8 mouse cellular contexts compared by ENCODE assay signal in the genomic region with DNA sequence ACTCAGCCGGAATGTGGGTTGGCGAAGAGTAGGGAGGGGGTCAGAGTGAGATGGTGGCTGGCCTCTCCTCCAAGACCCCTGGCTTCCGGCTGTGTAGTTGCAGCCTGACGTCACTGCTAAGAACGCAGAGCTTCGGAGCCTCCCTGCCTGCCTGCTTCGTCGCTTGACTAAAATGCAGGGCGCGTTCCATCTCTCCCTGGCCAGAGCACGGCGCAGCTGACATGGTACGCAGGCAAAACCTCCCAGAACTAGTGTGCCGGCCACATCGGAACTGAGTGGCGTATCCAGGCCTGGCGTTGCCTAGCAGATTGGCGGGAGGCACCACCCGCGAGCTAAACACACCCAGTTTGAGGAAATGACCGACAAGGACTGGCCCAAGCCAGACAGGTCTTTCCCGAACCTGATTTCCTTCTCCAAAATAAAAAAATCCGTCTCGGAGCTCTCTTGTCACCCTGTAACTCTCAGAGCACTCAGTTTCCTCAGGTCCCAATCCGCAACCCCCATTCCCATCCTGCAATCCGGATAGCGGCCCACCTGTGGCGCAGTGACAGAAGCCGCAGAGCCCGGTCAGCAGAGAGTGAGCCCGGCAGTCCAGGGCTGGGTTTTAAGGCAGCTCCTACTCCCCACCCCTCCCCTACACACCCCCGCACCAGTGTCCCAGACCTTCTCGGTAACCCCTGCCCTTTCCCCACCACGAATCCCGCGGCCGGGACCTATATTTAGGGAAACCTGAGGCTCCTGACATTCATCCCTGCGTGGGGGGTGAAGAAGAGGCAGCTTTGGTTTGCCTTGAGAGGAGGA. TPM values are rescaled to one million over a fixed set of nuclear protein-coding genes. Genes with fewer than 3 reads are reported as not detected.
DNase-seq lines count a peak whose midpoint lies in the region; ATAC-seq and TF ChIP-seq lines count a peak whose summit lies in the region.

No protein-coding gene starts in this region.

- ATAC-seq in kidney, embryonic 14.5 days (ENCODE audit: low FRiP score, low TSS enrichment) = peak; percentile 92
- peak; percentile 45 for ATAC-seq in cerebellum, adult (ENCODE audit: insufficient number of reproducible peaks, low FRiP score, low TSS enrichment)
- peak; percentile 89 for ATAC-seq in forebrain, embryonic 16.5 days
- peak; percentile 91 for ATAC-seq in midbrain, embryonic 12.5 days (ENCODE audit: low FRiP score, low read depth)

- WGBS in kidney, embryonic 14.5 days = 1% methylated on average over 36 of the region's 38 CpGs
- 1% methylated on average over 38 of the region's 38 CpGs for WGBS in forebrain, embryonic 16.5 days
- WGBS in midbrain, embryonic 12.5 days = 1% methylated on average over 36 of the region's 38 CpGs

- H3K27me3 ChIP-seq in kidney, embryonic 14.5 days (ENCODE audit: control insufficient read depth, insufficient read depth, low read length) = no peaks in the 10 kb centered on the region
- no peaks in the 10 kb centered on the region for H3K27me3 ChIP-seq in CH12.LX (replicated peaks)
- H3K27me3 ChIP-seq in forebrain, embryonic 16.5 days (replicated peaks; ENCODE audit: control insufficient read depth, insufficient read depth, low read length) = no peaks in the 10 kb centered on the region
- no peaks in the 10 kb centered on the region for H3K27me3 ChIP-seq in midbrain, embryonic 12.5 days

- no peak for TF ChIP-seq CTCF in CH12.LX (conservative IDR thresholded peaks at IDR 0.05 in 1 of 2, IDR thresholded peaks at IDR 0.05 in 1 of 2; ENCODE audit: low read depth in 2 of 2, low read length in 2 of 2)

- dilution Hi-C loops in CH12.LX (cut with MboI; ENCODE audit: extremely low pct_ligation_motif_present, extremely low pct_unique_long_range_greater_than_20kb, low sequenced_read_pairs) = no loop called here

- H3K4me2 ChIP-seq in kidney, embryonic 14.5 days (replicated peaks; ENCODE audit: low read depth, low read length) = peak overlapping the region; percentile 73
- peak overlapping the region; percentile 72 for H3K4me2 ChIP-seq in CH12.LX (ENCODE audit: insufficient read depth, low read depth, poor library complexity, severe bottlenecking)
- H3K4me2 ChIP-seq in forebrain, embryonic 16.5 days (ENCODE audit: low read length) = peak overlapping the region; percentile 94
- H3K4me2 ChIP-seq in midbrain, embryonic 12.5 days (replicated peaks) = peak overlapping the region; percentile 81

- peaks cover 26% of the 10 kb centered on the region for H3K79me2 ChIP-seq in CH12.LX (replicated peaks; ENCODE audit: control insufficient read depth, extremely low read depth, insufficient read depth, poor library complexity, severe bottlenecking)

- H3K4me3 ChIP-seq in kidney, embryonic 14.5 days (ENCODE audit: low read length) = peak overlapping the region; percentile 92
- H3K4me3 ChIP-seq in CH12.LX (replicated peaks in 1 of 3; ENCODE audit: low read depth in 2 of 3, low read length in 2 of 3, poor library complexity in 1 of 3) = peak overlapping the region; percentile 73 to 95 (median 77)
- peak overlapping the region; percentile 64 for H3K4me3 ChIP-seq in forebrain, embryonic 16.5 days (replicated peaks; ENCODE audit: low read length)
- H3K4me3 ChIP-seq in midbrain, embryonic 12.5 days = peak overlapping the region; percentile 67

- in situ Hi-C loops in CH12.LX (cut with MboI; ENCODE audit: low pct_ligation_motif_present, low pct_unique_long_range_greater_than_20kb, low sequenced_read_pairs) = no loop called here

- TF ChIP-seq RAD21 in CH12.LX (IDR thresholded peaks at IDR 0.05; ENCODE audit: low read depth, low read length) = no peak

- H3K27ac ChIP-seq in kidney, embryonic 14.5 days (ENCODE audit: low read depth, low read length) = peak overlapping the region; percentile 94
- H3K27ac ChIP-seq in CH12.LX (ENCODE audit: insufficient read depth, low read depth) = peak overlapping the region; percentile 92
- peak overlapping the region; percentile 96 for H3K27ac ChIP-seq in forebrain, embryonic 16.5 days (ENCODE audit: low read length)
- H3K27ac ChIP-seq in midbrain, embryonic 12.5 days (replicated peaks) = peak overlapping the region; percentile 94

- DNase-seq in kidney, postnatal 14 days = no peak
- no peak for DNase-seq in CH12.LX (ENCODE audit: extremely low read depth)
- peak; percentile 60 for DNase-seq in hindlimb bud, embryonic 11.5 days (ENCODE audit: extremely low spot score, low read depth, low spot score)
- DNase-seq in yolk sac, embryonic 10.5 days (ENCODE audit: low spot score) = no peak

- TF ChIP-seq POLR2A in CH12.LX (IDR thresholded peaks at IDR 0.05; ENCODE audit: low read depth, low read length) = no peak; the same call in none of the 2 replicates

- H3K9ac ChIP-seq in kidney, embryonic 14.5 days (ENCODE audit: low read depth, low read length) = peak overlapping the region; percentile 75
- H3K9ac ChIP-seq in CH12.LX (ENCODE audit: insufficient read depth, low read depth) = peak overlapping the region; percentile 90
- H3K9ac ChIP-seq in forebrain, embryonic 16.5 days (replicated peaks; ENCODE audit: low read depth, low read length) = peak overlapping the region; percentile 79
- peak overlapping the region; percentile 79 for H3K9ac ChIP-seq in midbrain, embryonic 12.5 days (replicated peaks)

- H3K36me3 ChIP-seq in kidney, embryonic 14.5 days (ENCODE audit: control insufficient read depth, insufficient read depth, low read length) = peaks cover 41% of the 10 kb centered on the region
- peaks cover 28 to 36% of the 10 kb centered on the region in 2 experiments for H3K36me3 ChIP-seq in CH12.LX (replicated peaks in 1 of 2; ENCODE audit: control insufficient read depth in 1 of 2, insufficient read depth in 1 of 2, low read length in 1 of 2)
- peaks cover 9% of the 10 kb centered on the region for H3K36me3 ChIP-seq in forebrain, embryonic 16.5 days (ENCODE audit: control insufficient read depth, insufficient read depth)
- peaks cover 44% of the 10 kb centered on the region for H3K36me3 ChIP-seq in midbrain, embryonic 12.5 days

- H3K9me3 ChIP-seq in kidney, embryonic 14.5 days (ENCODE audit: control insufficient read depth, low read length) = no peaks in the 10 kb centered on the region
- H3K9me3 ChIP-seq in CH12.LX (replicated peaks; ENCODE audit: low read length) = no peaks in the 10 kb centered on the region
- H3K9me3 ChIP-seq in forebrain, embryonic 16.5 days (ENCODE audit: control insufficient read depth, low read length) = no peaks in the 10 kb centered on the region
- no peaks in the 10 kb centered on the region for H3K9me3 ChIP-seq in midbrain, embryonic 12.5 days

- TF ChIP-seq EP300 in CH12.LX (IDR thresholded peaks at IDR 0.05; ENCODE audit: low read length) = no peak

- peaks cover 17% of the 10 kb centered on the region for H3K4me1 ChIP-seq in kidney, embryonic 14.5 days (ENCODE audit: control insufficient read depth, insufficient read depth, low read length)
- peaks cover 6 to 36% of the 10 kb centered on the region in 2 experiments; a peak in 3 of 4 replicates for H3K4me1 ChIP-seq in CH12.LX (ENCODE audit: control insufficient read depth in 1 of 2, insufficient read depth in 2 of 2)
- H3K4me1 ChIP-seq in forebrain, embryonic 16.5 days (replicated peaks; ENCODE audit: control insufficient read depth, insufficient read depth, low read length) = peaks cover 22% of the 10 kb centered on the region
- peaks cover 38% of the 10 kb centered on the region for H3K4me1 ChIP-seq in midbrain, embryonic 12.5 days

TF ChIP-seq in CH12.LX, 34 proteins besides CTCF, POLR2A, EP300 and RAD21 (continues in another document):
- no peak for TF ChIP-seq PAX5 (IDR thresholded peaks at IDR 0.05; ENCODE audit: low read length)
- TF ChIP-seq HCFC1 (IDR thresholded peaks at IDR 0.05; ENCODE audit: low read depth, low read length) = peak; percentile 20
- TF ChIP-seq ETS1 (conservative IDR thresholded peaks at IDR 0.05; ENCODE audit: low read depth, low read length) = peak; percentile 53

RNA-seq across cellular contexts. Expression of gene Fam57b, which starts 2.2 kb away (rescaled TPM):
- polyA plus RNA-seq in kidney, embryonic 14.5 days (2014; fragmentation: Nextera tagmentation; extraction: Ambion mirVana) = 0.15 TPM in 1 of 2 replicates, not detected in the other
- total RNA-seq in CH12.LX (2012; rRNA removed) (0.30 TPM in 1 of 2 replicates, not detected in the other), CH12.LX (2014; rRNA removed) (not detected in 2 replicates)
- polyA plus RNA-seq in CH12.LX (2012; ENCODE audit: insufficient read length, low read depth) = not detected in 2 replicates
- 32.8 and 40.4 TPM in 2 replicates for polyA plus RNA-seq in forebrain, embryonic 16.5 days (2015; fragmentation: Nextera tagmentation; extraction: Ambion mirVana)
- 19.3 and 20.0 TPM in 2 replicates for polyA plus RNA-seq in midbrain, embryonic 12.5 days (2016; fragmentation: Nextera tagmentation; extraction: Ambion mirVana)

RNA-seq across cellular contexts. Expression of gene Ppp4c, which starts 7.4 kb away (rescaled TPM):
- 294 and 371 TPM in 2 replicates for polyA plus RNA-seq in kidney, embryonic 14.5 days (2014; fragmentation: Nextera tagmentation; extraction: Ambion mirVana)
- total RNA-seq in CH12.LX (2012; rRNA removed) = 201 and 213 TPM in 2 replicates
- 175 and 195 TPM in 2 replicates for total RNA-seq in CH12.LX (2014; rRNA removed)
- polyA plus RNA-seq in CH12.LX (2012; ENCODE audit: insufficient read length, low read depth) = 161 and 168 TPM in 2 replicates
- polyA plus RNA-seq in forebrain, embryonic 16.5 days (2015; fragmentation: Nextera tagmentation; extraction: Ambion mirVana) = 196 and 202 TPM in 2 replicates
- 315 and 323 TPM in 2 replicates for polyA plus RNA-seq in midbrain, embryonic 12.5 days (2016; fragmentation: Nextera tagmentation; extraction: Ambion mirVana)

RNA-seq across cellular contexts. Expression of gene Tbx6, which starts 18.4 kb away (rescaled TPM):
- 0.24 and 0.36 TPM in 2 replicates for polyA plus RNA-seq in kidney, embryonic 14.5 days (2014; fragmentation: Nextera tagmentation; extraction: Ambion mirVana)
- 15.2 and 15.8 TPM in 2 replicates for total RNA-seq in CH12.LX (2012; rRNA removed)
- 12.3 and 12.8 TPM in 2 replicates for total RNA-seq in CH12.LX (2014; rRNA removed)
- polyA plus RNA-seq in CH12.LX (2012; ENCODE audit: insufficient read length, low read depth) = 29.2 and 31.5 TPM in 2 replicates
- polyA plus RNA-seq in forebrain, embryonic 16.5 days (2015; fragmentation: Nextera tagmentation; extraction: Ambion mirVana) = 0.73 and 0.86 TPM in 2 replicates
- polyA plus RNA-seq in midbrain, embryonic 12.5 days (2016; fragmentation: Nextera tagmentation; extraction: Ambion mirVana) = 0.64 and 0.65 TPM in 2 replicates

RNA-seq across cellular contexts. Expression of gene Ypel3, which starts 22.9 kb away (rescaled TPM):
- polyA plus RNA-seq in kidney, embryonic 14.5 days (2014; fragmentation: Nextera tagmentation; extraction: Ambion mirVana) = 87.5 and 94.5 TPM in 2 replicates
- total RNA-seq in CH12.LX (2012; rRNA removed) (13.9 and 38.9 TPM in 2 replicates), CH12.LX (2014; rRNA removed) (26.0 and 33.9 TPM in 2 replicates)
- polyA plus RNA-seq in CH12.LX (2012; ENCODE audit: insufficient read length, low read depth) = 40.5 and 44.0 TPM in 2 replicates
- 199 and 202 TPM in 2 replicates for polyA plus RNA-seq in forebrain, embryonic 16.5 days (2015; fragmentation: Nextera tagmentation; extraction: Ambion mirVana)
- polyA plus RNA-seq in midbrain, embryonic 12.5 days (2016; fragmentation: Nextera tagmentation; extraction: Ambion mirVana) = 125 and 126 TPM in 2 replicates

RNA-seq across cellular contexts. Expression of gene 4930451I11Rik, which starts 31.8 kb away (rescaled TPM):
- not detected in 2 replicates for polyA plus RNA-seq in kidney, embryonic 14.5 days (2014; fragmentation: Nextera tagmentation; extraction: Ambion mirVana)
- total RNA-seq in CH12.LX (2012; rRNA removed) (not detected in 2 replicates), CH12.LX (2014; rRNA removed) (not detected in 2 replicates)
- polyA plus RNA-seq in CH12.LX (2012; ENCODE audit: insufficient read length, low read depth) = not detected in 2 replicates
- polyA plus RNA-seq in forebrain, embryonic 16.5 days (2015; fragmentation: Nextera tagmentation; extraction: Ambion mirVana) = not detected in 2 replicates
- not detected in 2 replicates for polyA plus RNA-seq in midbrain, embryonic 12.5 days (2016; fragmentation: Nextera tagmentation; extraction: Ambion mirVana)

Comparison
In these comparisons a context has a peak if more than half of its experiments do, and no peak if none do; other contexts are left out.
1. RNA of gene Fam57b, which starts 2.2 kb away (polyA plus RNA-seq): 32.8 to 40.4 TPM in forebrain, embryonic 16.5 days and 19.3 to 20.0 TPM in midbrain, embryonic 12.5 days; 0.15 TPM in kidney, embryonic 14.5 days and not detected in CH12.LX; every median in the first group is over 10 times any median in the second.
2. RNA of gene Tbx6, which starts 18.4 kb away (polyA plus RNA-seq): 29.2 to 31.5 TPM in CH12.LX; 0.73 to 0.86 TPM in forebrain, embryonic 16.5 days, 0.64 to 0.65 TPM in midbrain, embryonic 12.5 days and 0.24 to 0.36 TPM in kidney, embryonic 14.5 days; every median in the first group is over 10 times any median in the second.
3. Peak in every context shown above with its lines, with median percentiles within 50 percentile points of each other: ATAC-seq, H3K27ac ChIP-seq, H3K4me2 ChIP-seq, H3K4me3 ChIP-seq and H3K9ac ChIP-seq.